Mouse (Mus musculus) c-Kit-positive CD71-positive TER-119-positive erythroid progenitor cells, embryonic 14.5 days (primary cell): ENCODE measurements around the gene Atp2b4.

ENCODE experiments used
- DNase-seq: peaks from one replicate; pipeline ENCODE4 v3.0.0-alpha.2; 2013; ENCODE audit warnings: low spot score

Atp2b4 gene

GRCm38 (mm10) chr1:133797979-133798820 lies 2.6 kb downstream of the Atp2b4 start:
- DNase-seq, result peak; percentile 87

DNA sequence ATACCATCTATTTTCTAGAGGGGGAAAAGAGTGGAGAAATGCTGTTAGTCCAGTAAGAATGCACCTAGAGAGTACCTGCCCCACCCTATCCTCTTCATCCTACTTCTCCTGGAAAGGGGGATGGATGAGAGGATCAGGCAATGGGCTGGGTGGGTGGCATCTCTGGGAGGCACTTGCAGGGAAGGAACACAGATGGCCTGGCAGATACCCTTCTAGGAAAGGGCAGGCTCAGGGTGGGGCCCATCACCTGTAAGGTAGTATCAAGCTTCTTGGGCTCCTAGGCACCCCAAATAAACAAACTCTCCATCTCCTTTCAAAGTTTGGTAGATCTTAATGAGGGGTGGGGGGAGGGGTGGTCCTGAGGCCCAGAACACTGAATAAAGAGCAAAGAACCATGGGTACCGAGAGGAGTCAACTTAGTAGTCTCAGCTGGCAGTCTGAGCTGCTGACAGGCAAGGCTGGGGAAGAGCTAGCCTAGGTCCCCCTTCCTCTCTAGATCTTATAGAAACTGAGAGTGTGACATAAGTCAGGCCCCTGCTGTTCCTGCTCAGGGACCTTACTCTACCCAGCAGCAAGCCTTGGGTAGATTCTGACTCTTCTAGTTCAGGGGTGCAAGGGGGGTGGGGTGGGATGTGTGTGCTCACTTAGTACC lies 3.4 kb downstream of the Atp2b4 start:
- peak; percentile 81 for DNase-seq

DNA sequence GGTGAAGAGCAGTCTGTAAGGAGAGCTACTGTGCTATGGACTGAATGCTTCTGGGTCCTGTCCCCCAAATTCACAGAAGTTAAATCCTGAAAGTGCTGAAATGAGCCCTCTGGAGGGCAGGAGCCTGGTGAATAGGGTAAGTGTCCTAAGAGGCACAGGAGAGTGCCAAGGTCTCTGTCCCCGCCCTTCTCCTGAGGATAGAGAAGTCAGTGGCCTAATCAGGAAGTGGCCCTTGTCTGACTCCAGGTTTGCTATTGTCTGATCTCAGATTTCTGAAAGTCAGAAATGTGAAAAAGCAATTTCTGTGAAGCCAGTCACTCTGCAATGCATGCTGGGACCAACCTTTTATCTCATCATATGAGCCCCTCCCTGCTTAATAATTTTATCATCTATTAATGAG lies 7.2 kb downstream of the Atp2b4 start:
- DNase-seq, result no peak

DNA sequence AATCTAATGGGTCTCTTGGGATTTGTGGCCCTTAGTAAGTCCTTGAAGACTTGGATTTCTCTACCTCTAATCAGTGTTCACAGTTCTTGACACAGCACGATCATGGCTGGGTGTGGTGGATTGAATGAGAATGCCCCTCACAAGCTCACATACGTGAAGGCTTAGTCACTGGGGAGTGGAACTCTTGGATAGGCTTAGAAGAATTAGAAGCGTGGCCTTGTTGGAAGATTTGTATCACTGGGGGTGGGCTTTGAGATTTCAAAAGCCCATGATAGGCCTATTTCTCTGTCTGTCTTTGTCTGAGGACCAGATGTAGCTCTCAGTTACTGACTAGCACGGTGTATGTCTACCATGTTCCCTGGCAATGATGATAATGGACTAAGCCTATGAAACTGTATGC lies 10.8 kb downstream of the Atp2b4 start:
- DNase-seq, result no peak

GRCm38 (mm10) chr1:133788864-133789263 lies 12.0 kb downstream of the Atp2b4 start:
- DNase-seq, result no peak

DNA sequence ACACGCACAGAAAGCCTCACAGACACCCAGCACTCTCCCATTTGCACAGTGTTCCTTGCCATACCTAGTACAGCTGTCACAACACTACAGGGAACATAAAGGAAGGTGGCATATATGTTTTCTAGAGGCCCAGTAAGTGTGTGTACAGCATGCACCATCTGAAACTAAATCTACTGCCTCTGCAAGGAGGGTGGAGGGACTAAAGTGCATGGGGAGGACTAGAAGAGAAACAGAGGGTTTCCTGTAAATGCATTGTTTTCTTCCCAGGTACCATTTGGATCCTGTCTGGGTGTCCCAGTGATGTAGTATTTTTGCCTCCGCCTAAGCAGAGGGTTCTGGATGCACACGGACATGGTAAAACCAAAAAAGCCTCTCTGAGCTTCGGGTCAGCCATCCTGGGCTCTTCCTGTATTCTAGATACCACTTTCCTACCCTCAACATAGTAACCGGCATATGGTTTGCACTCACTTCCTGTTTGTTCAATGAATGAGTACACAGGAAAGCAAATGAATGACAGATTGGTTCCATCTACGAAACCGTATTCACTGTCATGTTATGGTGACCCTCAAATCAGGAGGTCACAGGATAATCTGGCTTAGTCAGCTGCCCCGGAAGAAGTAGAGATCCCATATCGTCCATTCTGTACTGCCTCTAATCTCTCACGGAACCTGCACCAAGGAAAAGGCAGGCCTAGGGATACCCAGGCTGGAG lies 13.2 kb downstream of the Atp2b4 start:
- DNase-seq, result no peak

DNA sequence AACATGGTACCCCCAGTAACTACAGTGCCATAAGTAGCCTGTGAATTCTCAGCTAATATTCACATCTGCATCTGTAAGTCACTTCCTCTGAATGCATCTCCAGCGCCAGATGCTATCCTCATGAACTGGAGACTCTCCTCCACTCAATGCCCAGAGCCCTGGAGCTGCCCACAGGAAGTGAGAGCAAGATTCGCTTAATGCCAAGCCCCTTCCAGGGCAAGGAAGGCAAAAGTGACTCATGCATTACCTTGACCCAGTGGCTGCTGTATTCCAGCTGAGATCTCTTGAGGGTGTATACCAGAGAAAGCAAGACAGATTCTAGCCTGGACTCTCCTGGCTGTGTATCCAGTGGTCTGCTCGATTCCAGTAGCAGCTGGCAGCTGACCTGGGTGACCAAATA lies 16.2 kb downstream of the Atp2b4 start:
- DNase-seq, result no peak

DNA sequence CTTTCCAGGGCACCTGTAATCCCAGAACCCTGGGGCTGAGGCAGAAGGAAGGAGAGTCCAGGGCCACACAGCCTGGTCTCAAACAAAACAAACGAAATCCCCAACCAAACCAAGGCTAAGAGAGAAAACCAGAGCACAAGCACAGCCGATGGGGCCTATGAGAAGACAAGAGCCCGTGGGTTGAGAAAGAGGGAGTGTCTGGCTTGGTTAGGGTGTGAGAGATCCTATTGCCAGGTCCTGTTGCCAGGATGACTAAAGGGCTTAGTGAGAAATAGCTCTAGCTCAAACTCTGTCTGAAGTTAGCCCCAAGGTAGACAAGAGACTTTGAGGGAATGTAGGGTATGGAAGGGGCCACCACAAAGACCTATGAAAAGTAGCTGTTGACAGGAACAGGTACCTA lies 19.3 kb downstream of the Atp2b4 start:
- DNase-seq, result no peak

DNA sequence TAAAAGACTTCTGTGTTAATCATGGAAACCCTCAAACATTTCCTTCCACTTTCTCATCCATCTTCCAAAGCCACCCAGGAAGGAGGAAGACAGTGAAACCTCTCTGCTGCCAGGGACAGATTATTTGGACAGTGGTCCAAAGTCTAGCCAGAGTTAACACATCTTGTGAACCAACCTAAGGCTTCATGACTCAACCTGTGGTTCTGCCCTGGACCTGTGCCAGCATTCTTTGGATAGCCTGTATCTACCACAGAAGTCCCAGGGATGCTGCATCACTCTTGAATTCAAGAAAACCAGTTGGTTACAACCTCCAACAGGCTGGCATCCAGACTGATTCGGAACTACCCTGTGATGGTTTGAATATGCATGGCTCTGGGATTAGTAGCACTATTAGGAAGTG lies 21.8 kb downstream of the Atp2b4 start:
- no peak for DNase-seq

GRCm38 (mm10) chr1:133777651-133778231 lies 23.1 kb downstream of the Atp2b4 start:
- DNase-seq, result no peak

GRCm38 (mm10) chr1:133772553-133772952 lies 28.3 kb downstream of the Atp2b4 start:
- no peak for DNase-seq

- no peak for DNase-seq
Observed at GRCm38 (mm10) chr1:133771831-133772399, 28.9 kb downstream of the Atp2b4 start.

DNA sequence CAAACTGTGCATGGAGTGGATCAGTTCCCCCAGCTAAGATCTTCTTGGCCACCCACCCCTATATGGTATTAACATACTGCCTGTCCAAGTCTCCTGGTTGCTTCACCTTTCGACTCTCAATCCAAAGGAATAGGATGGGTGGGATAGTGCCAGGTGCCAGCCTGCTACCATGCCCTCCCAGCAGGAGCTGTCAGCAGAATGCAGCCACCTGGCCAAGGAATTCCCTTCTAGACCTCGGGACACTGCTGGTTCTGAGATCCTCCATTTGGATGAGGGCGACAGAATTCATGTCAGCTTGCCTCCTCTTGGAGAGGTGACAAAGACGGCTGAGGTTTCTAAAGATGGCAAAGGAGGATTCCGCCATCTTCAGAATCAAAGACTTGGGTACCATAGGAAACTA lies 32.8 kb downstream of the Atp2b4 start:
- no peak for DNase-seq

DNA sequence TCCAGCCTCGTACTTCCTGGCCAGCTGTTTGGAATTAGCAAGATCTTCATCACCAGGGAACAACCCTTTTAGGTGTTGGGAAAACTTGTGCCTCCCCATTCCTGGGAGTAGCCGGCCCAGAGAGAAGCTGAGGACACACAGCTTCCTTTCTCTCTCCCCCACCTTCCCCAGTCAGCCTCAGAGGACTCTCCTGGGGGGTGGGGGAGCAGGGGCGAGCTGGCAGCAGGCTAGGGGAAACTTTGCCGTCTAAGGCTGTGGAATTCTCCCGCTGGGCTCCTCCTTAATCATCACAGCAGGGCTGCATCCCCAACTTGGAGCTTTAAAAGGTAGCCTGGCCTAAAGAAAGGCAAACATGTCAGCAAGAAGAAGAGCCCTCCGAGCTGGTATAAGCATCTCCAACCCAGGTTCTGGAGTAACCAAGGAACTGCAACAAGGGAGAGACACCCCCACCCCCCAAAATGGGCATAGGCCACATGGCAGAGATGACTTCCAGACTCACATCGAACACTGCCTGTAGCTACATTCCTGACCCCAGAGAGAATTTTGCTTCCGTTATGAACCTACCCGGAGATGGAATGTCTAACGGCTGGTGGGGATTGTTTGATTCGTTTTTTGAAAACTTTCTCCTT lies 33.8 kb downstream of the Atp2b4 start:
- no peak for DNase-seq

- DNase-seq, result no peak
Observed at GRCm38 (mm10) chr1:133765376-133765775, 35.5 kb downstream of the Atp2b4 start.

- DNase-seq, result no peak
Observed at GRCm38 (mm10) chr1:133762946-133763422, 37.9 kb downstream of the Atp2b4 start.

DNA sequence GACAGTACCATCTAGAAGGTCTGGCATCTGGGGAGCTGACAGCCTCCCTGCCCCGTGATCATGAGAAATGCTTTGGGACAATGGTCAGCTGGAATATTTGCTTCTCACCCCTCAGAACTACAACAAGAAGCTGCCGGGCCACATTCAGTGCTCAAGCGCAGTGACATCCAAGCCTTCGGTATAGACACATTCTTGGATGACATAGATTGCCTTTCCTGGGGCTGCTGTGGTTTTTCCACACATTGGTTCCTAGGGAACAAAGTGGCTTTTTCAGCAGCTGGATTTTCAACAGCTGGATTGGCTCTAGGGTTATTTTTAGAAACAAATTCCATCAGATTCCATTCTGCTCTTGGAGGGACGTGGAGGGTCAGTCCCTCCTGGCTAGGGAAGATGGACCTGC lies 39.6 kb downstream of the Atp2b4 start:
- no peak for DNase-seq

GRCm38 (mm10) chr1:133754317-133754868 lies 46.4 kb downstream of the Atp2b4 start:
- DNase-seq, result peak; percentile 81

DNA sequence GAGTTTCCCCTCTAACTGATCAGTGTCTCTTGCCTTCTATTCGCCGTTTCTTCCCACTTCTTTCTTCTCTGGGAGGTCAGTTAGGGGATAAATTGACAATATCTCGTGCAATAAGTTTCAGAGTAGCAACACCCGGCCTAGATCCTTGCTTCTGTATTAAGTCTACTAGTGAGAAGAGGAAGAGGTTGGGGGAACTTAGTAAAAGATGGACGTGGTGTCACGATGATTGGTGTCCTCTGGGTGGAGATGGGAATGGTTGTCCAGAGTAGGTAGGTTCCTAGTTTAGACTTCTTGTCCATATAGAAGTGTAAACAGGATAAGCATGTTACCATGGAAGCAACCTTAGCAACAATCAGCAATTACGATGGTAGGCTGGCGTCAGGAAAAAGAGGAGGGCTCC lies 47.5 kb downstream of the Atp2b4 start:
- DNase-seq, result no peak

GRCm38 (mm10) chr1:133751621-133752020 lies 49.2 kb downstream of the Atp2b4 start:
- DNase-seq, result no peak

DNA sequence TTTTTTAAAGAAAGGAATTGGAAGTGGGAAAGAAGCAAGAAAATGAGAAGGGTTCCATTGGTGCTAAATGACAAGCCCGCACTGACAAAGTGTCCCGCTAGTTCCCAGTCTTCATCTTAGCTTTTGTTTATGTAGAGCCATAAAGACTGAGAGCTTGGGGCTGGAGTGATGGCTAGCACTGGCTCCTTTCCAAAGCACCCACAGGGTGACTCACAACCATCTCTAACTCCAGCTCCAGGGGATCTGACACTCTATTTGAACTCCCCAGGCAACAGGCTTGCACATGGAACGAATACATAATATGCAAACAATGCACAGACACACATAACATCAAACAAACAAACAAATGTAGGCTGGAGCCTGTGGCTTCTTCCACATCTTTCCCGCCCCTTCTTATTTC lies 50.9 kb downstream of the Atp2b4 start:
- DNase-seq, result no peak
